Mouse (Mus musculus): ENCODE measurements at regions not wholly inside any gene's neighbourhood (a gene's known extent, or its start where the extent isn't known, plus 50 kb on each side); places are given as distances from the start of the nearest gene placed in this dataset.
A peak's percentile ranks its signal among the peaks of the same experiment; 100 is the strongest.

- TF ChIP-seq HCFC1 (IDR thresholded peaks at IDR 0.05; ENCODE audit: low read depth, low read length): peak; percentile 65
- peak; percentile 73 for TF ChIP-seq TCF12 (IDR thresholded peaks at IDR 0.05; ENCODE audit: low read depth, low read length)
- TF ChIP-seq NELFE (IDR thresholded peaks at IDR 0.05; ENCODE audit: low read depth, low read length): peak; percentile 86
- no peak for TF ChIP-seq IRF4 (IDR thresholded peaks at IDR 0.05; ENCODE audit: low read depth, low read length)
- peak; percentile 86; the same call in 1 of the 2 replicates for TF ChIP-seq MAZ (IDR thresholded peaks at IDR 0.05; ENCODE audit: low read depth, low read length)
- no peak for TF ChIP-seq GABPA (IDR thresholded peaks at IDR 0.05; ENCODE audit: insufficient replicate concordance, low read depth, low read length)
- TF ChIP-seq CHD1 (IDR thresholded peaks at IDR 0.05; ENCODE audit: low read depth, low read length): 0 out of 2 replicates have a peak, but pooled peaks have one; percentile 52
- peak; percentile 55 for TF ChIP-seq ETS1 (conservative IDR thresholded peaks at IDR 0.05; ENCODE audit: low read depth, low read length)
These were observed 162.0 kb upstream of the Nfe2l3 start (continued) for GRCm38 (mm10) chr6:51270216-51271127.

DNA sequence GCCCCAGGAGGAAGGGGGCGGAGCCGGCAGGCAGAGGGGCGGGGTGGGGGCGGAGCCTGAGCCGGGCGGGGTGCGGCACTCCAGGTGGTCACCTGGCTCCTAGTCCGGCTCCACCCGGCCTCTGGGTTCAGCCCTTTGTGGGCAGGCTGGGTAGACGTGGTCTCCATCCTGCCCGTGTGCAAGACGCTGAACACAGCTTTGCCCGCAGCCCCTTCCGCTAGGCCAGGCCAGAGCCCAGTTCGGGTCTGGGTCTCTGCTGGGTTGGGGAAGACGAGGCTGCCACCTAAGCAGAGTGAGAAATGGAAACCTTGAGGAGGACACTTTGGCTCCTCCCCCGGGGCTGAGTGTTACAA is 161.4 kb upstream of the Nfe2l3 start:
- no peak overlapping the region for H3K9ac ChIP-seq (ENCODE audit: insufficient read depth, low read depth)
- dilution Hi-C loops (cut with MboI; ENCODE audit: extremely low pct_ligation_motif_present, extremely low pct_unique_long_range_greater_than_20kb, low sequenced_read_pairs): no loop called here

GRCm38 (mm10) chr6:51272136-51272736 is 160.2 kb upstream of the Nfe2l3 start:
- Histone ChIP-seq H3K79me2 (replicated peaks; ENCODE audit: control insufficient read depth, extremely low read depth, insufficient read depth, poor library complexity, severe bottlenecking) (peaks cover 17% of the 10 kb centered on the region), H3K4me3 (replicated peaks in 1 of 3; ENCODE audit: low read depth in 2 of 3, low read length in 2 of 3, poor library complexity in 1 of 3) (no peak overlapping the region), H3K27me3 (replicated peaks) (no peaks in the 10 kb centered on the region), H3K4me2 (ENCODE audit: insufficient read depth, low read depth, poor library complexity, severe bottlenecking) (no peak overlapping the region), H3K9ac (ENCODE audit: insufficient read depth, low read depth) (no peak overlapping the region), H3K4me1 (ENCODE audit: control insufficient read depth in 1 of 2, insufficient read depth in 2 of 2) (peaks cover 7 to 26% of the 10 kb centered on the region in 2 experiments), H3K9me3 (replicated peaks; ENCODE audit: low read length) (peaks cover 6% of the 10 kb centered on the region), H3K36me3 (replicated peaks in 1 of 2; ENCODE audit: control insufficient read depth in 1 of 2, insufficient read depth in 1 of 2, low read length in 1 of 2) (peaks cover 0 to 8% of the 10 kb centered on the region in 2 experiments), H3K27ac (ENCODE audit: insufficient read depth, low read depth) (no peak overlapping the region)
- dilution Hi-C loops (cut with MboI; ENCODE audit: extremely low pct_ligation_motif_present, extremely low pct_unique_long_range_greater_than_20kb, low sequenced_read_pairs) (no loop called here), in situ Hi-C loops (cut with MboI; ENCODE audit: low pct_ligation_motif_present, low pct_unique_long_range_greater_than_20kb, low sequenced_read_pairs) (no loop called here)
- TF ChIP-seq CTCF (conservative IDR thresholded peaks at IDR 0.05 in 1 of 2, IDR thresholded peaks at IDR 0.05 in 1 of 2; ENCODE audit: low read depth in 2 of 2, low read length in 2 of 2) (no peak), POLR2AphosphoS2 (IDR thresholded peaks at IDR 0.05; ENCODE audit: low read depth, low read length) (no peak), IRF4 (IDR thresholded peaks at IDR 0.05; ENCODE audit: low read depth, low read length) (no peak), ZNF384 (IDR thresholded peaks at IDR 0.05; ENCODE audit: low read depth, low read length) (no peak), MAZ (IDR thresholded peaks at IDR 0.05; ENCODE audit: low read depth, low read length) (no peak), MAX (IDR thresholded peaks at IDR 0.05; ENCODE audit: low read length) (no peak), MXI1 (IDR thresholded peaks at IDR 0.05; ENCODE audit: low read depth, low read length) (no peak), TCF12 (IDR thresholded peaks at IDR 0.05; ENCODE audit: low read depth, low read length) (no peak), POLR2A (IDR thresholded peaks at IDR 0.05; ENCODE audit: low read depth, low read length) (no peak)
- no peak for DNase-seq (ENCODE audit: extremely low read depth)

More for the DNA sequence above, 161.4 kb upstream of the Nfe2l3 start:
- peaks cover 0 to 13% of the 10 kb centered on the region in 2 experiments for H3K36me3 ChIP-seq (replicated peaks in 1 of 2; ENCODE audit: control insufficient read depth in 1 of 2, insufficient read depth in 1 of 2, low read length in 1 of 2)
- H3K27me3 ChIP-seq (replicated peaks): no peaks in the 10 kb centered on the region
- no peak for TF ChIP-seq JUND (conservative IDR thresholded peaks at IDR 0.05; ENCODE audit: low read depth, low read length)
- TF ChIP-seq POLR2AphosphoS2 (IDR thresholded peaks at IDR 0.05; ENCODE audit: low read depth, low read length): no peak
- TF ChIP-seq HCFC1 (IDR thresholded peaks at IDR 0.05; ENCODE audit: low read depth, low read length): no peak
- TF ChIP-seq RAD21 (IDR thresholded peaks at IDR 0.05; ENCODE audit: low read depth, low read length): no peak
- no peak for TF ChIP-seq MAFK (IDR thresholded peaks at IDR 0.05; ENCODE audit: insufficient replicate concordance, low read length)
- TF ChIP-seq NELFE (IDR thresholded peaks at IDR 0.05; ENCODE audit: low read depth, low read length): no peak
- TF ChIP-seq MAX (IDR thresholded peaks at IDR 0.05; ENCODE audit: low read length): no peak
- no peak for TF ChIP-seq POLR2A (IDR thresholded peaks at IDR 0.05; ENCODE audit: low read depth, low read length)
- no peak for TF ChIP-seq MAZ (IDR thresholded peaks at IDR 0.05; ENCODE audit: low read depth, low read length)
- no peak for TF ChIP-seq TCF12 (IDR thresholded peaks at IDR 0.05; ENCODE audit: low read depth, low read length)
- TF ChIP-seq BHLHE40 (IDR thresholded peaks at IDR 0.05; ENCODE audit: low read depth, low read length): no peak
- TF ChIP-seq TBP (conservative IDR thresholded peaks at IDR 0.05; ENCODE audit: low read depth, low read length): no peak
- no peak overlapping the region; the same call in 1 of the 2 replicates for H3K27ac ChIP-seq (ENCODE audit: insufficient read depth, low read depth)
- in situ Hi-C loops (cut with MboI; ENCODE audit: low pct_ligation_motif_present, low pct_unique_long_range_greater_than_20kb, low sequenced_read_pairs): no loop called here
- no peak for DNase-seq (ENCODE audit: extremely low read depth)
- peaks cover 10% of the 10 kb centered on the region for H3K9me3 ChIP-seq (replicated peaks; ENCODE audit: low read length)
- peaks cover 17% of the 10 kb centered on the region for H3K79me2 ChIP-seq (replicated peaks; ENCODE audit: control insufficient read depth, extremely low read depth, insufficient read depth, poor library complexity, severe bottlenecking)
- peak overlapping the region; percentile 63; the same call in 1 of the 2 replicates for H3K4me2 ChIP-seq (ENCODE audit: insufficient read depth, low read depth, poor library complexity, severe bottlenecking)
- H3K4me1 ChIP-seq (ENCODE audit: control insufficient read depth in 1 of 2, insufficient read depth in 2 of 2): peaks cover 7 to 35% of the 10 kb centered on the region in 2 experiments
- H3K4me3 ChIP-seq (replicated peaks in 1 of 3; ENCODE audit: low read depth in 2 of 3, low read length in 2 of 3, poor library complexity in 1 of 3): peak overlapping the region in 2 of 3 experiments; percentile 57 to 99
